Mouse (Mus musculus) adrenal gland, adult 2 months (tissue): ENCODE measurements around the gene Cyp27a1. TPM values are rescaled to one million over a fixed set of nuclear protein-coding genes. Genes with fewer than 3 reads are reported as not detected.

ENCODE experiments used
- DNase-seq: peaks from one replicate; pipeline ENCODE4 v3.0.0; 2021
- polyA plus RNA-seq: library from polyadenylated mRNA; depleted of rRNA; stranded (reverse); fragments of >200 nt; gene quantifications from 2 replicates; pipeline ENCODE4 v1.2.3, GENCODE M21; 2012
- total RNA-seq, 2 experiments: library from RNA; stranded (reverse); gene quantifications; 2 replicates each; pipeline ENCODE4 v1.2.3; 2021

The Cyp27a1 gene
- total and polyA plus RNA-seq, 3 experiments: 9.5 to 16.8 (median 13.1) TPM

GRCm38 (mm10) chr1:74718113-74718512, 4.7 kb downstream of the Cyp27a1 start:
- no peak for DNase-seq

- no peak for DNase-seq
These were observed 5.9 kb downstream of the Cyp27a1 start for GRCm38 (mm10) chr1:74719281-74719680.

- DNase-seq: no peak
These were observed 8.3 kb downstream of the Cyp27a1 start for GRCm38 (mm10) chr1:74721657-74722056.

GRCm38 (mm10) chr1:74723748-74724147, 10.4 kb downstream of the Cyp27a1 start:
- no peak for DNase-seq

GRCm38 (mm10) chr1:74726114-74726513, 12.7 kb downstream of the Cyp27a1 start:
- no peak for DNase-seq

- DNase-seq: no peak
These were observed 13.3 kb downstream of the Cyp27a1 start for GRCm38 (mm10) chr1:74726674-74727073.

GRCm38 (mm10) chr1:74728446-74728845, 15.1 kb downstream of the Cyp27a1 start:
- DNase-seq: no peak

- no peak for DNase-seq
These were observed 23.6 kb downstream of the Cyp27a1 start for GRCm38 (mm10) chr1:74736977-74737376.

- DNase-seq: no peak
These were observed 24.1 kb downstream of the Cyp27a1 start for GRCm38 (mm10) chr1:74737500-74737899.

- no peak for DNase-seq
These were observed 27.5 kb downstream of the Cyp27a1 start for GRCm38 (mm10) chr1:74740846-74741245.

GRCm38 (mm10) chr1:74747335-74747734, 34.0 kb downstream of the Cyp27a1 start:
- no peak for DNase-seq

GRCm38 (mm10) chr1:74748643-74749271, 35.4 kb downstream of the Cyp27a1 start, which contains the start of gene Prkag3:
Prkag3 (minus strand) TSS chr1:74749221.
- DNase-seq: peak; percentile 74

- peak; percentile 76 for DNase-seq
These were observed 35.9 kb downstream of the Cyp27a1 start for GRCm38 (mm10) chr1:74749301-74749700.

- peak; percentile 14 for DNase-seq
These were observed 37.3 kb downstream of the Cyp27a1 start for GRCm38 (mm10) chr1:74750683-74751082.

- no peak for DNase-seq
These were observed 38.8 kb downstream of the Cyp27a1 start for GRCm38 (mm10) chr1:74752150-74752549.

- DNase-seq: no peak
These were observed 39.5 kb downstream of the Cyp27a1 start for GRCm38 (mm10) chr1:74752833-74753232.

- DNase-seq: no peak
These were observed 40.0 kb downstream of the Cyp27a1 start for GRCm38 (mm10) chr1:74753266-74753974.

- no peak for DNase-seq
These were observed 40.9 kb downstream of the Cyp27a1 start for GRCm38 (mm10) chr1:74754175-74754785.

GRCm38 (mm10) chr1:74759773-74760172, 46.4 kb downstream of the Cyp27a1 start:
- peak; percentile 58 for DNase-seq

GRCm38 (mm10) chr1:74763081-74763480, 49.7 kb downstream of the Cyp27a1 start:
- peak; percentile 68 for DNase-seq

- DNase-seq: no peak
These were observed 57.5 kb downstream of the Cyp27a1 start for GRCm38 (mm10) chr1:74770727-74771466.

GRCm38 (mm10) chr1:74771467-74771844, 58.1 kb downstream of the Cyp27a1 start:
- no peak for DNase-seq

- DNase-seq: no peak
These were observed 58.3 kb downstream of the Cyp27a1 start, which contains the start of gene Wnt6 for GRCm38 (mm10) chr1:74771845-74771930. Wnt6 (plus strand) TSS chr1:74771892.
